Mouse (Mus musculus) left cerebral cortex, adult 8-10 months (tissue): ENCODE measurements at regions not wholly inside any gene's neighbourhood (a gene's known extent, or its start where the extent isn't known, plus 50 kb on each side); places are given as distances from the start of the nearest gene placed in this dataset.

Experiments used
- DNase-seq, 2 experiments: peaks; one replicate each; pipeline ENCODE4 v3.0.0; 2022; ENCODE audit warnings: low spot score in 2 of 2

- no peak for DNase-seq
Measured at GRCm38 (mm10) chr4:40537859-40538258, 65.9 kb downstream of the Tmem215 start.

GRCm38 (mm10) chr4:40543085-40544048, 71.4 kb downstream of the Tmem215 start:
- DNase-seq: no peak

GRCm38 (mm10) chr4:40544056-40544455, 72.1 kb downstream of the Tmem215 start:
- no peak for DNase-seq

- DNase-seq: no peak
Measured at GRCm38 (mm10) chr4:40544806-40545205, 72.8 kb downstream of the Tmem215 start.

- DNase-seq: peak in 1 of 2 experiments; percentile 20
Measured at GRCm38 (mm10) chr4:40545700-40546099, 73.7 kb downstream of the Tmem215 start.

GRCm38 (mm10) chr4:40559824-40560223, 87.8 kb downstream of the Tmem215 start:
- no peak for DNase-seq

GRCm38 (mm10) chr4:40573300-40573699, 101.3 kb downstream of the Tmem215 start:
- DNase-seq: no peak

- peak in 1 of 2 experiments; percentile 22 for DNase-seq
Measured at GRCm38 (mm10) chr4:40575951-40576350, 104.0 kb downstream of the Tmem215 start.

- no peak for DNase-seq
Measured at GRCm38 (mm10) chr4:40584436-40584835, 112.5 kb downstream of the Tmem215 start.

- DNase-seq: peak in 1 of 2 experiments; percentile 14
Measured at GRCm38 (mm10) chr4:40584940-40585571, 113.1 kb downstream of the Tmem215 start.

GRCm38 (mm10) chr4:40586045-40586444, 114.1 kb downstream of the Tmem215 start:
- no peak for DNase-seq

- no peak for DNase-seq
Measured at GRCm38 (mm10) chr4:40587254-40587653, 115.3 kb downstream of the Tmem215 start.

- DNase-seq: no peak
Measured at GRCm38 (mm10) chr4:40593806-40594205, 109.2 kb downstream of the Aptx start.

GRCm38 (mm10) chr4:40625024-40625423, 78.0 kb downstream of the Aptx start:
- no peak for DNase-seq

GRCm38 (mm10) chr4:40625911-40626310, 77.1 kb downstream of the Aptx start:
- no peak for DNase-seq
